Mouse (Mus musculus): ENCODE measurements around the gene Hilpda. TPM values are rescaled to one million over a fixed set of nuclear protein-coding genes. Genes with fewer than 3 reads are reported as not detected.

Gene Hilpda
- total RNA-seq, 2 experiments from 2014 or later = 6.1 to 6.2 TPM

DNA sequence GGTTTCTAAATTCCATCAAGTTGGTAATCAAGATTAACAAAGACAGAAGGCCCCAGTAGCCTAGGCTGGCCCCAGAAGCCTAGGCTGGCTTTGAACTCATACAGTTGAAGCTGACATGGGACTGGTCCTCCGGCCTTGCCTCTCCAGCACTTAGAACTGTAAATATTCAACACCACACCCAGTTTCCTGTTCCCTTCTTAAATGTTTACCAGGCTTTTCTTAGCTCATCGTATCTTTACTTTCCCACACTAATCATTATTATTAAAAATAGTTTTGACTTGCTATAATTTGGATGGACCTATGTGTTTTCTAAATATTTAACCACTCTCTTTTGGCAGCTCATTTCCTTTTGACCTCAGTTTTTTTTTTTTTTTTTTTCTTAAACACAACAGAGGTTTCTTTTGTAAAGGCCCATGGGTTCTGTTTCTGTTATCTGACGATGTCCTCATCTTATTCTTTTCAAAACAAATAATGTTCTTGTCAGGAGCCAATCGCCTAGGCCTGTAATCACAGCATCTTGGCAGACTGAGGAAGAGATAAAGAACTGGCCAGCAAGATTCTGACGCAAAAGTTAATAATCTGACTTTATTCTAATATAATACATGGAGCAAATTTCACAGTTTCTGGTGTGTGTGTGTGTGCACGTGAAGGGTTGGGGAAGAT, 3.2 kb upstream of the Hilpda start:
- intact Hi-C loops (cut with DNase I) = no loop called here
- no peak for DNase-seq (ENCODE audit: extremely low spot score in 1 of 2, low spot score in 2 of 2)

DNA sequence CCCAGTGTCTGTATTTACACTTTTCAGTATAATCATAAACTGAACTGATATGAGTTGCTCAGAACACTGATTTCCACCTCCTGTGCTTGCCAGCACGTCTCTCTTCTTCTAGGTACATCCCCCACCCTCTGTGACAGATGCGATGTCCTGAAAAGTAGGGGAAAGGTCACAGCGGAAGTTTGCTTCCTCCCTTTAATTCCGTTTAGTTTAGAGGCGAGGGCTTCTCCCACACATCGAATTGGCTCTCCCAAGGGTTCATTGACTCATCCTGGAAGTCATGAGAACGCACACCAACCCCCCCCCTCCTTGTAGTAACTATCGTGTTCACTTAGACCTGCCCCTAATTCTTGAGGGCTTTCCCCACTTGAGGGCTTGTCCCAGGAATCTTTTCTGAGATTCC, 1.3 kb upstream of the Hilpda start:
- intact Hi-C loops (cut with DNase I) = no loop called here
- peak in 1 of 2 experiments; percentile 33 for DNase-seq (ENCODE audit: extremely low spot score in 1 of 2, low spot score in 2 of 2)

DNA sequence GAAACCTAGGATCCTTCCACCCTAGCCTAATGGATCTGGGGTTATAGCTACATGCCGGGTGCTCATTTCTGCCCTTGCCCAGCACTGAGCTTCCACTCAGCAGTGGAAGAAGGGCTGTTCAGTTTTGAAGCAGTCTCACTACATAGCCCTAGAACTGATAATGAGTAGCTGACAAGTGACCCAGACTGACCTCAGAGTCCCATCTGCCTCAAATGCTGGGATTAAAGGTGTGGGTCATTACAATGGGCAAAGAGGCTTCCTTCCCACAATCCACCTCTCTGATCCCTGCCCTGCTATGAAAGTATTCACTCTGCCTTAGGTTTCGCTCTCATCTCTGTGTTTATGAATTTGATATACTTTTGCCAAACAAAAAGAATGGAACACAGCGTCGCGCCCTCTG, 4.5 kb downstream of the Hilpda start:
- intact Hi-C loops (cut with DNase I) = loop anchor here (5.0 kb wide), 1 partner anchor 104 kb away; no protein-coding TSS in a partner anchor
- DNase-seq (ENCODE audit: extremely low spot score in 1 of 2, low spot score in 2 of 2) = no peak

DNA sequence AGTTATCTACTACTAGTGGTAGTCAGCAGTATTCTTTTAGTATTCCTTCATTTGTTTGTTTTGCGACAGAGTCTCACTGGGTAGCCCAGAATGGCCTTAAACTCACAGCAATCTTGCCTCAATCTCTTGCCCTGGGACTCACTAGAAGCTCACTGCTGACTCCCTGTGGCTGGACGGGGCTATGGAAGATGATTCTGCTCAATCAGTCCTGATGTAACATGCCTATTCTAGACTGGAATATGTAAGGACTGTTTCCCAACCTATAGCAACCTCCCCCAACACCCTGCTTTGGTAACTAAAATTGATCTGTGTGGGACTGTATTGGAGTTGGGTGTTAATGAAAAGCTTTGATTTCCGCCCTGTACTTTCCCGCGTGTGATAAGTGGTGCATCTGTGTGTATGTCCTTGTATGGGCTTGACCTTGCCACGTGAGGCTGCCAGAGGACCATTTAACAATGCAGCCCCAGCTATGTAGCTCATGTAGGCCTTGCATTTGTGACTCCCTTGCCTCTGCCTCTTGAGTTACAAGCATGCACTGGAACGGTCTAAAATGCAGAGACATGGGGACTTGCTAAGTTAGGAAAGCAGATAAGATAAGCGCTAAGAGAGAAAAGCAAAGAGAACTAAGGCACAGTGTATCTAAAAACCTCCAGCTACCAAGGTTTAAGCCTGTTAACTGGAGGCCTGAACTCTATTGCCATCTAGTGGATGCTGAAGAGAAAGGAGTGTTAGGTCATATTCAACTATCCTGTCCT, 6.4 kb downstream of the Hilpda start:
- DNase-seq (ENCODE audit: extremely low spot score in 1 of 2, low spot score in 2 of 2) = peak; percentile 55 to 56
- intact Hi-C loops (cut with DNase I) = loop anchor here (2.0 to 5.0 kb wide), 3 partner anchors 38 to 106 kb away; no protein-coding TSS in a partner anchor

DNA sequence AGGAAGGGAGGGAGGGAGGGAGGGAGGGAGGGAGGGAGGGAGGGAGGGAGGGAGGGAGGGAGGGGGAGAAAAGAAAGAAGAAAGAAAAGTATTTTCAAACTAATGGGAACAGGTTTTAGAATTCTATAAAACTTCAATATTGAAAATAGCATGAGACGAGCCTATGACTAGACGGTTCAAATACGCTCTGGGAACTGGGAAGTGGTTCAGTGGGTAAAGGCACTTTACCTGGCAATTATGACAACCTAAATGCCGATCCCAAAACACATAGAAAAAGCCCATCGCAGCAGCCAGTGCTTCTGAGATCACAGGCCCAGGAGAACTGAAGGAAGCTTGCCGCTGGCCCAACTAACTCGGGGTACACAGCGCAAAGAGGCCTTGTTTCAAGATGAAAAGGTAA, 7.0 kb downstream of the Hilpda start, which contains the start of gene Fam71f2:
Gene Fam71f2, plus strand, starts transcription at position 301 of the 400 bp plus-strand sequence.
- no peak for DNase-seq (ENCODE audit: extremely low spot score in 1 of 2, low spot score in 2 of 2)
- intact Hi-C loops (cut with DNase I) = loop anchor here (2.0 to 5.0 kb wide), 3 partner anchors 38 to 107 kb away; no protein-coding TSS in a partner anchor

DNA sequence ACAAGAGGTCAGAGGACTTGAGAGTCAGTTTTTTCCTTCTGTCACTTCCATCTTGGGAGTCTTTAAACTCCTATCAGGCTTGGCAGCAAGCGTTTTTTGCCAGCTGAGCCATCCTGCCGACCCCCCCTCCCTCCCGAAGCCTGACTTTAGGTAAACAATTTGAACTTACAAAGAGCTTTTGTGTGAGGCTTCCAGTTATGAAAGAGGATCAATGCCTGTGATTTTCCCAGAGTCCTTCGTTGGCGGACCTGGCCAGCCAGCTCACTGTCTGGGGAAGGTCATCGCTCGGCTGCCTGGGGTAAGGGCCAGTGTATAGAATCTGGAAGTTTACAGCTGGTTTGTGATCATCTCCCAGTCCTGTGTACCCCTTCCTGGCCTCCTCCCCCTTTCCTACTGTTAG, 8.4 kb downstream of the Hilpda start:
- no peak for DNase-seq (ENCODE audit: extremely low spot score in 1 of 2, low spot score in 2 of 2)
- intact Hi-C loops (cut with DNase I) = no loop called here

DNA sequence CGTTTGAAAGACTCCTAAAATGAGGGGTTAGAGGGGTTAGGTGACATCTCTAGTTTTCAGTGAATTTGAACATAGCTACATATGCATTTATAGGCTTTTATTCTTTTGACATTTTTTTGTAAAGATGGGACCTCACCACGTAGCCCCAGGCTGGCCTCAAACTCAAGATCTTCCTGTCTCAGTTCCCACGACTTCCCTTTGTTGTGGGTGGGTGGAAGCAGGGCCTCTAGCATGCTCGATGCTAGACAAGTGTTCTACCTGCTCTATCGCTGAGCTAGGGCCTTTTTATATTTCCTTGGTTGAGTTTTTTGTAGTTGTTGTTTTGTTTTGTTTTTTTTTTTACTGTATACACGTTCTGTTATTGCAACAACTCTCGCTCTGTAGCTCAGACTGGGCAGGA, 14.6 kb downstream of the Hilpda start:
- no peak for DNase-seq (ENCODE audit: extremely low spot score in 1 of 2, low spot score in 2 of 2)
- intact Hi-C loops (cut with DNase I) = no loop called here

DNA sequence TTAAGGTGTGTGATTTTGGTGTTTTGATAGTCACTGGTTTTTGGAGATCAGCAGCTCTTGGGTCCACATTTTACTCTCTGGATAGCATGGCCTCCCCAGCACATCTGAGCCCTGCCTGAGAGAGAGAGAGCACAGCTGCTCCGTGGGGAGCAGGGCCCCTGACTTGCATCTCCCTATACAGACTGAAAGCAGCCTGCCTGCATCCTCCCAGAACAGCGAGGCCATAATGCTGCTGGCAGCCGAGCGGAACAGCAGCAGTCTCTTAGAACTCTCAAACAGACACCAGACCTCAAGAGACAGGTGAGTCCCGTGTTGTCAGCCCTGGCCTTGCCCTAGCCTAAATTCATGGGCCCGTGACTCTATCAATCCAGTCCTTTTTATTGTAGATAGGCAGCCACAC, 15.2 kb downstream of the Hilpda start:
- intact Hi-C loops (cut with DNase I) = no loop called here
- DNase-seq (ENCODE audit: extremely low spot score in 1 of 2, low spot score in 2 of 2) = no peak

DNA sequence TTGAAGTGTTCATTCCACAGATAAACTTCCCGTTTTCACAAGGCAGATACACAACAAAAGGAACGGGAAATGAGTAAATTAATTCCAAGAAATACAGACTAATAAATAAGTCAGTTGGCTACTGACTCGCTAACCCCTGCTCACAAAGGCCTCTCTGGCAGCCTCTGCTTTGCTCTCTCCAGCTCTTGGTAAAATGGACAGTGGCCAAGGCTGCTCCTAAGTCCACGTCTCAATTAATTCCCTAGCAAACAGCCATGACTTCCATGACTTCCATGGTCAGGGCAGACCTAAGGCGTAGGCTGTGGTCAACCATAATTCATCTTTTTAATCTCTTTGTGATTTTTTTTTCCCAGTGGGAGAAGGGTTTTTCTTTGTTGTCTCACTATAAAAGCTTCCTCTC, 15.7 kb downstream of the Hilpda start:
- no peak for DNase-seq (ENCODE audit: extremely low spot score in 1 of 2, low spot score in 2 of 2)

DNA sequence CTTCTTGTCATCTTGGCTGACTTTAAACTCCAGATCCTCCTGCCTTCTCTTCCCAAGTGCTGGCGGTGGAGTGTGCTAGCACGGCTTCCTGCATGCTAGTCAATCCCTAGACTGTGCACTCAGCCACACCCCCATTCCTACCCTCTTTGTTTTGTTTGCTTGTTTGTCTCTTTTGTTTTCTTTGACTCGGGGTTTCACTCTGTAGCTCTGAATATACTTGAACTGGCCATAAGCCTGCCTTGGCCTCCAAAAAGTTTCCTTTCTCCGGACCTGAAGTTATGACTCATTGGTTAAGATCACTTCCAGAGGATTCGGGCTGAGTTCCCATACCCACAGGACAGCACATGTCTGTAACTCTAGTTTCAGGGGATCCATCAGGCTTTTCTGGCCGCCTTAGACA, 16.4 kb downstream of the Hilpda start:
- no peak for DNase-seq (ENCODE audit: extremely low spot score in 1 of 2, low spot score in 2 of 2)
- intact Hi-C loops (cut with DNase I) = no loop called here

More for the DNA sequence above, 15.7 kb downstream of the Hilpda start:
- intact Hi-C loops (cut with DNase I) = no loop called here

DNA sequence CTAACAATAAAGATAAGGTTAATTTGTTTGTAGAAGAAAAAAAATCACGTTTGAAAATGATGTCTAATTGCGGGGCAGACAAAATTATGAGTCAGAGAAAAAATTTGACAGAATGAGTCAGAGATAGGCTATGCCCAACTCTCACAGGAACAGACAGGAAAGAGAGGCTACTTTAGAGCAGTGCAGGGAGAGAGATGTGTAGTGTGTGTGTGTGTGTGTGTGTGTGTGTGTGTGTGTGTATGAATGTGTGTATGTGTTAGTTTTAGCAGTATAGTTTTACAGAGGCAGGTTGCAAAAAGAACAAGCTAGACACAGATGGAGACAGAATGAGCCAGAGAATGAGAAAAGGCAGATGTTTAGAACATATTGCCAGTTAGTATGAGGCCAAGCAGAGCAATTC, 26.8 kb downstream of the Hilpda start:
- no peak for DNase-seq (ENCODE audit: extremely low spot score in 1 of 2, low spot score in 2 of 2)
- intact Hi-C loops (cut with DNase I) = no loop called here

DNA sequence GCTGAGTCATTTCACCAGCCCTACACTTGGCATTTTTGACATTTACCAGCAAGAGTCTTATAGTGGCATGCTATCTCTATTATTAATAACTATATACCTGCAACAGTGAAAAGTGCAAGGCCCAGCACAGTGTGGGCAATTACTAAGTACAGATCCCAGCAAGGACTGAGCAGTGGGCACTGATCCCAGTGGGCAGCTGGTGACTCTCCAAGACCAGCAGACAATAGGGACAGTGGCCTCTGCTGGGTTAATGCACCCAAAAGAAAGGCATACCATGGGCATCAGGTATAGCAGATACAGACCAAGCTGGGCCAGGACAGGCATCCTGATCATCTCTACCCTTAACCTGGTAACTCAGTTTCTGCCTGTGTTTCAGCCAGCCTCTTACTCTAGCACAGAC, 31.0 kb downstream of the Hilpda start:
- intact Hi-C loops (cut with DNase I) = no loop called here
- DNase-seq (ENCODE audit: extremely low spot score in 1 of 2, low spot score in 2 of 2) = no peak

DNA sequence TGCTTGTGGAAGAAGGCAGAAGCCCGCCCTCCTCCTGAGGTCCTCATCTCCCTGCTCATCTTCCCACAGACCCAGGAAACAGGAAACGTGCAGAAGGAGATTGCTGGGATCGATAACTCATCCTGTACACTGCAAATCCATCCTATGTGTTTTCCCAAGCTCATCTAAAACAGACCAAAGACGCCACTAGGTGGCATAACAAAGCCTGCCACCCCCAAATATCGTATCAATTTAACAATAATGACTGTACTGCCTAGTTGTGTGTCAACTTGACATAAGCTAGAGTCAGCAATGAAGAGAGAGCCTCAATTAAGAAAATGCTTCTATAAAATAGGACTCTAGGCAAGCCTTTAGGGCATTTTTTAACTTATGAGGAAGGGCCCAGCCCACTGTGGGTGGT, 31.4 kb downstream of the Hilpda start:
- intact Hi-C loops (cut with DNase I) = no loop called here
- no peak for DNase-seq (ENCODE audit: extremely low spot score in 1 of 2, low spot score in 2 of 2)

DNA sequence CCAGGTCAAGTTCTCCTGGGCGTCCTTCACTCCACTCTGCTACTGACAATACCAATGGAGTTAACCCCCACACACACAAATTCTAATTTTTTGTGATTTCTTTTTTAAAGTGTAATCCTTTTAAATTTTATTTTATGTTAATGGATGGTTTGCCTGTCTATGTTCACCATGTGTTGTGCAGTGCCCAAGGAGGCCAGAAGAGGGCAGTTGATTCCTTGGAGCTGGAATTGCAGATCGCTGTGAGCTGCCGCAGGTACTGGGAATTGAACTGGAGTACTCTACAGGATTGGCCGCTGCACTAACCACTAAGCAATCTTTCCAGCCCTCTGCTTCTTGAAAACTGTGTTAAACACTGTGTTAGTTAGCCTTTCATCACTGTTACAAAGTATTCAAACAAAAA, 33.2 kb downstream of the Hilpda start:
- intact Hi-C loops (cut with DNase I) = no loop called here
- no peak for DNase-seq (ENCODE audit: extremely low spot score in 1 of 2, low spot score in 2 of 2)

DNA sequence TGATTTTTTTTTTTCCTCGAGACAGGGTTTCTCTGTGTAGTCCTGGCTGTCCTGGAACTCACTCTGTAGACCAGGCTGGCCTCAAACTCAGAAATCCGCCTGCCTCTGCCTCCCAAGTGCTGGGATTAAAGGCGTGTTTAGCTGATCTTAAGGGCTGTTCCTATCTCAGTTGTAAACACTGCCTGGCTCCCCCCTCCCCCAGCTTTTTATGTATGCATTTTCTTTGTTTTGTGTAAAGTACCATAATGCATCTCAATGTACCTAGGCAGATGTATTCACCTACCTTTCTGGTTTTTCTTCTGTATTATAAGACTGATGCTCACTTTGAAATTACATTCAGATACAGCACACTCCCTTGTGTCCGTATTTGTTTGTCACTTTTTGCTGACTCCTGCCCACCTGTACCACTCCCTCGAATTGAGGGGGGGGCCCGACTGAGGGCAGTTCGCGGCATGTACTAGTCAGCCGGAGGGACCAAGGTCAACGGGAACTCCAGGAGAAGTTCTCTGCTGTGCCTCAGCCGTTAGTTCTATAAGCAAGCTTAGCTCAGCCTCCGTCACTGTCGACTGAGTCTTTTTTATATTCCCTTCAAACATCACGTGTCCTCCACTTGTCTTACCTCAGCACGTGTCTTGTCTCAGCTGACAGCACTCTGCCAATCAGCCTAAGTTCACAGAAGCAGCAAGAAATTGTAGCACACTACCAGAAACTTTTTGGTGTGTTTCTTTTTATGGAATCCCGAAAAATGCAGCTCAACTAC, 36.7 kb downstream of the Hilpda start:
- intact Hi-C loops (cut with DNase I) = no loop called here
- no peak for DNase-seq (ENCODE audit: extremely low spot score in 1 of 2, low spot score in 2 of 2)

DNA sequence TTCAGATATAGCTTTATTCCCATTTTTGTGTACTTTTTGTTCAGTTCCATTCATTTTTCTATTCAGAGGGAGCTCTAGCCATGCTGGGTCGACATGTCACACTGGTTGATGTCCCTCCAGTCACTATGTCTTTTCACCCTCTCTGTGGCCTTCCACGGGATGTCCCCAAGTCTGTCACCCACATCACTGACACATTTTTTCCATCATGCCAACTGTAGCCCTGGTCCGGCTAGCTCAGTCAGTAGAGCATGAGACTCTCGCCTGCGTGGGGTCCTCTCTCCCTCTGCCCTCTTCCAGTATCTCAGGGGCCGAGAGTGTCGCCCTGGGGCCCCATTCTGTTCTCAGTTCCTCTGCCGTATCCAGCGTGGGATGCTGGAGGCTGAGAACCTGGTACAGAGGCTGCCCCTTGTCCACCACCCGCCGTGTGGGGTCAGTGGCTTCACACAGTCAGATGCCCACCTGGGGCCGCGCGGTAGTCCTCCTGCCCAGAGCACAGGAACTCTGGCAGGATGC, 41.5 kb downstream of the Hilpda start:
- no peak for DNase-seq (ENCODE audit: extremely low spot score in 1 of 2, low spot score in 2 of 2)
- intact Hi-C loops (cut with DNase I) = no loop called here

DNA sequence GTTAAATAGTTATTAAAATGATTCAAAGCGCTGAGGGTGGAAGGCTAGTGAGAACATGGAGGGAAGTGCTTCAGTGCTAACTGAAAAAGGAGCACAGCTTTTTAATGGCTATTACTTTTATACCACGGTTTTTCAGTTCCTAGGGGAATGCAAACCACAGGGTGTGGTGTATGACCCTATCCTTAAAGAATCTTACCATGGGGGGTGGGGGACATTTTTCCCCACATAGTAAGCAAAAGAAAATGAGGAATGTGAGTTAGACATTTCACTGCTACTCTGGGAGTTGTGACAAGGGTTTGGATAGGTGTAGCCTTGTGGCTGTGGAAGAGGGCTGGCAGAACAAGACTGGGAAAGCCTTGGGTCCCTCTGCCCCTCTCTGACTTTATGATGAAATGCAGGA, 45.0 kb downstream of the Hilpda start:
- intact Hi-C loops (cut with DNase I) = no loop called here
- no peak for DNase-seq (ENCODE audit: extremely low spot score in 1 of 2, low spot score in 2 of 2)

DNA sequence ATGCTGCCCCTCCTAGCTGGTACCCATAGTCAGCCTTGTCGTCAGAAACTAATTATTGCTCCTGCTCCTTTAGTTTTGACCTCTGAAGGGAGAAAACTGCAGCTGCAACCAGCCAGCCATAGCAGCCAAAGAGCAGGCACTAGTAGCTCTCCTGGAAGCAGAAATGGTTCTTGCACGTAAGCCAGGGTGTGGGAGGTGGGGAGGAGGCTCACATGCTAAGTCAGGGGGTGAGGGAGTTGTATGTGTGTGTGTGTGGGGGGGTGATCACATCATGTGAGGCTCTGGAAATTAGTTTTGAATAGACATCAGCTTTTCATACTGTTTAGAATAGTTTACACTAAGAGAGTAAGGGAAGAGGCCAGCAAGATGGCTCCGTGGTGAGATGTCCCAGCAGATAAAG, 45.7 kb downstream of the Hilpda start:
- intact Hi-C loops (cut with DNase I) = no loop called here
- no peak for DNase-seq (ENCODE audit: extremely low spot score in 1 of 2, low spot score in 2 of 2)

DNA sequence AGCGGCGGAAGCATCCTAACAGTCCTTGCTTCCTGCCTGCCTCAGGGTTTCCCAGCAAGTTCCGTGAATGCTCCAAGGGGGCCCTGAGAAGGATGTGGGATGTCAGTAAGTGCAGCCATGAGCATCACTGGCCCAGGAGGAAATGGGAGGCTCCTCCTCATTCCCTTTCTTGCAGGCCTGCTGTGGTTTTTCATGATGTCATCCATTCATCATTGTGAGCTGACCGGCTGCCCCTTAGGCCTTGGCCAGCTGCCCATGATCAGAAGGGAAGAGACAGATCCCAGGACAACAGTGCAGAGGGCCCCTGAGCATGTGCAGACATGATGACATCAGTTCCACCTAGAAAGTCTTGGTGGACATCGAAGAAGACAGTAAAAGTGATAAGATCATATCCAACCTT, 46.6 kb downstream of the Hilpda start, which contains the start of gene Fam71f1:
Gene Fam71f1, plus strand, starts transcription at position 262 of the 400 bp plus-strand sequence.
- intact Hi-C loops (cut with DNase I) = no loop called here
- DNase-seq (ENCODE audit: extremely low spot score in 1 of 2, low spot score in 2 of 2) = peak in 1 of 2 experiments; percentile 65
